Mouse (Mus musculus) liver, adult 2 months (tissue): ENCODE results near the gene Usp24.

Experiments used
- CTCF ChIP-seq: fragments of 200-500 bp; IDR thresholded peaks from 2 replicates; pipeline ENCODE4 v1.5.1; 2011; ENCODE audit warnings: low read depth, low read length, control low read depth
- POLR2A ChIP-seq: fragments of 200-500 bp; IDR thresholded peaks from 2 replicates; pipeline ENCODE4 v1.6.1; 2011; ENCODE audit warnings: low read length, control low read depth; ENCODE audit not compliant: insufficient read depth; ENCODE audit errors: extremely low read depth

- TF ChIP-seq CTCF (no peak), POLR2A (no peak)
These were observed 3.0 kb downstream of the Usp24 start for GRCm38 (mm10) chr4:106318976-106319375.
